Mouse (Mus musculus): Measurements from ENCODE around the gene Paqr9. TPM values are rescaled to one million over a fixed set of nuclear protein-coding genes. Genes with fewer than 3 reads are reported as not detected.

The Paqr9 gene
- total RNA-seq, 2 experiments from 2014 or later = 101 to 109 TPM

DNA sequence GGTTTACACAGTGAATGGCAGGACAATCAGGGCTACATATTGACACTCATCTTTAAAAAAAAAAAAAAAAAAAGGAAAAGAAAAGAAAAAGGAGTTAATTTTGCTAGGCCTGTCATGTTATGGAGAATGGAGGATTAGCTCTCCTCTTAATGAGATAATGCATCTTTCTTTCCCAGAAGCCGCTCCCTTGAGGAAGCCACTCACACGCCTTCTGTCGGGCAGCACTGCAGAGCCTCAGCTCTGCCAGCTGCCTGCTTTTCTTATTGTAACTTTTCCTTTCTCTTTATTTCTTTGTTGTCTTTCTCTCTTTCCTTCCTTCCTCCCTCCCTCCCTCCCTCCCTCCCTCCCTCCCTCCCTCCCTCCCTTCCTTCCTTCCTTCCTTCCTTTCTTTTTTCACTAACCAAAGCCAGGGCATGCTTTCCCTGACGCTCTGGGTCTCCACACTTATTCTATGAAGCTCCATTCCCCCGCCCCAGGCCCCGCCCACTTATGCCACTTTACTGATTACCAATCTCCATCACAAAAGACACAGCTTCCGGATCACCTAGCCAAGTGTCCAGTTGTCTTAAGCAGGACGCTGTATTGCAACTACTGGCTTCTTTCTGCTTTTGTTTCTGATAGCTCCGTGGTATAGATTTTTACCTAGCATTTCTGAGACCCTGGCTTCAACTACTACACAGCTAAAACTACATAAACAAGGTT is 54.1 kb downstream of the Paqr9 start:
- no peak for ATAC-seq (replicated peaks; ENCODE audit: low FRiP score, poor library complexity, severe bottlenecking)

DNA sequence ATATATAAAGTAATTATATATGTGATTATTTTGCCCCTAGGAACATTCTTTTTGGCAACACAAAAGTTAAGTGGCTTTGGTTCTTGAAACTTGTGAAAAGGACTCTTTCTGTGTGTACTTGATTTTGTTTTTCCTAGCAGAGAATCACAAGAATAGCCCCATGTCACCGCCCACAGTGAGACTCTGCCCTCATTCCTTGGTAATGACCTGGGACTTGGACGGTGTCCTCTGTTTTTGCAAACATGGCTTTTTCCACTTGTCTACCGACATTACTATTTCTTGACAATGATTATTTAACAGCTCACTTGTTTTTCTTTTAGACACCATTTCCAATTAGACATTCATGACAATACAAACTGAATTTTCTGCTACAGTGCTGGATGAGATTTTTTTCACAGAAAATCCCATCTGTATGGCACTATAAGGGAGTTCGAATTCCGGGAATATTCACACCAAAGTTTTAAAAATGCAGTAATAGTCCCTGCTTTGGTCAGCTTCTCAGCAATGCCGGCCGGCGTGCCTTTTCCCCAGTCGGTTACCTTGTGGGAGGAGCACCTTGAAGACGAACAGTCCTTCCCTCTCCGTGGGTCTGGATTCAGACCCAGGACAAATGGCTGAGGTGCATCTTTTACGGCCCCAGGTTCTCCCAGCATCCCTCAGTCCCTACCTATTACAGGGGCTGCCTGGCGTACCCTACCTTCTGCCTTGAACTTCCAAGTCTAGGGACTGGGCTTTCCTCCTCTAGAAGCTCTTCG is 55.6 kb downstream of the Paqr9 start:
- ATAC-seq (replicated peaks; ENCODE audit: low FRiP score, poor library complexity, severe bottlenecking) = no peak

DNA sequence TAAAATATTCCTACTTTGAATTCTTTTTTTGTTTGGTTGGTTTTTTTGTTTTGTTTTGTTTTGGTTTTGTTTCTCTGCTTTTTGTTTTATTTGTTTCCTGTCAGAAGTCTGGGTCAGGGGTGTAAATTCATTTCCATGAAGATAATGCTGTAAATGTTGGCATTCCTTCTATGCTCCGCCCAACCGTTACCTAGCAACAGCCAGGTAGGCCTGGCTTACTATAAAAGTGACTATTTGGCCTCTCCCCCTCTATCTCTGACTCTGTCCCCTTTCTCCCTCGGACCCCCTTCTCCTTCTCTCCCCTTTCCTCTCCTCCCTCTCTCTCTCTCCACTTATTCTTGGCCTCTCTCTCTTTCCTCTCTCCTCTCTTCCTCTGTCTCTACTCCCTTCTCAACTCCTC is 56.5 kb downstream of the Paqr9 start:
- ATAC-seq (replicated peaks; ENCODE audit: low FRiP score, poor library complexity, severe bottlenecking) = no peak

Other genes with a start within 250 kb of the Paqr9 start
- gene Chst2, start 152.9 kb upstream of the Paqr9 start, total RNA-seq (2015; ENCODE audit: low replicate concordance) = not detected in 2 replicates
- not detected in 2 replicates for gene Chst2, start 152.9 kb upstream of the Paqr9 start, total RNA-seq (2017; ENCODE audit: low replicate concordance)
- 75.0 and 83.4 TPM in 2 replicates for gene U2surp, start 47.7 kb upstream of the Paqr9 start, total RNA-seq (2015; ENCODE audit: low replicate concordance)
- gene U2surp, start 47.7 kb upstream of the Paqr9 start, total RNA-seq (2017; ENCODE audit: low replicate concordance) = 85.3 and 99.3 TPM in 2 replicates
- gene Pcolce2, start 77.9 kb downstream of the Paqr9 start, total RNA-seq (2015; ENCODE audit: low replicate concordance) = not detected in 2 replicates
- not detected in 2 replicates for gene Pcolce2, start 77.9 kb downstream of the Paqr9 start, total RNA-seq (2017; ENCODE audit: low replicate concordance)
- gene Trpc1, start 190.7 kb downstream of the Paqr9 start, total RNA-seq (2015; ENCODE audit: low replicate concordance) = not detected in 2 replicates
- gene Trpc1, start 190.7 kb downstream of the Paqr9 start, total RNA-seq (2017; ENCODE audit: low replicate concordance) = not detected in 2 replicates

Measured in erythroid progenitor cell, adult 5-6 weeks (primary cell).